Mouse (Mus musculus): Measurements from ENCODE around the gene Fgd6. TPM values are rescaled to one million over a fixed set of nuclear protein-coding genes. Genes with fewer than 3 reads are reported as not detected.
A peak's percentile ranks its signal among the peaks of the same experiment; 100 is the strongest.

Fgd6 gene
- polyA plus RNA-seq (2014; fragmentation: Nextera tagmentation; extraction: Ambion mirVana) = 5.3 and 6.4 TPM in 2 replicates

DNA sequence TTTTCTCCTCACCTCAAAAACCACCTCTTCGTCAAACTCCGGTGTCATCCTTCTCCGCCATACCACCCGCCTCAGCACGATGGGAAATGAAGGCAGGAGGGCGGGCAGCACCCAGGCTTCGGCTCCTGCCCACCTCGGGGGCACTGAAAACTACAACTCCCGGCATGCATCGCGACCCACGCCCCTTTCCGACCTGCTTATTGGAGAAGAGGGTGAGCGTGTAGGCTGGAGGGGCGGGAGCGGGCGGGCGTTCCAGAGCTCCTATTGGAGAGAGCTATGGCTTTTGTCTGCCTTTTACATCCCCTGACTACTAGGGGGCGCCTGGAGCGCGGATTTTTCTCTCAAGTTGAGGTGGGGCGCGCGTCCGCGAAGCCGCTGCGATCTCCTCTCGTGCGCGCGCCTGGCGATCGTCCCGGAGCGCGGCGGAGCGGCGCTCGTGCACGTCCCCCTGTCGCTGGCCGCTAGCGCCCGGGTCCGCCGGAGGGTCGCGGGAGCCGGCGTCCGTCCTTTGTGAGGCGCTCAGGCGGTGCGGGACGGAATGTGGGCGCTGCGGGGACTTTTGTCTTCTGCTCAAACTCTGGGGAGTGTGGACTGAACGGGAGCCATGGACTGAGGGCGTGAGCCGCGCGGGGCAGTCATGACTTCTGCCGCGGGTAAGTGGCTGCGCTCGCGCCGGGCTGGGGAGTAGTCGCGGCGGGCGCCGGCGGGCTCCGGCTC lies at the start of gene Fgd6, which contains the start of gene Vezt:
Gene Fgd6 (plus strand): TSS at position 344 of the 717 bp plus-strand sequence.
Gene Vezt (minus strand): TSS at position 160 of the 717 bp plus-strand sequence.
- DNase-seq (ENCODE audit: low spot score) = peak; percentile 99
- Histone ChIP-seq H3K27ac (ENCODE audit: low read depth, low read length) (peak within 1 kb of the TSS; percentile 56; the same call in 1 of the 2 replicates), H3K4me1 (ENCODE audit: control insufficient read depth, insufficient read depth, low read length) (peaks cover 13% of the 10 kb centered on the region), H3K4me3 (ENCODE audit: low read depth, low read length) (peak within 1 kb of the TSS; percentile 80), H3K36me3 (ENCODE audit: control insufficient read depth, insufficient read depth, low read length) (no peaks in the 10 kb centered on the region), H3K27me3 (ENCODE audit: control insufficient read depth, insufficient read depth, low read length) (no peaks in the 10 kb centered on the region), H3K9me3 (ENCODE audit: control insufficient read depth, low read length) (no peaks in the 10 kb centered on the region), H3K9ac (ENCODE audit: low read length) (peak within 1 kb of the TSS; percentile 83), H3K4me2 (ENCODE audit: low read depth) (peak within 1 kb of the TSS; percentile 62)
- under 1% methylated on average over 72 of the region's 77 CpGs for WGBS
- ATAC-seq (ENCODE audit: insufficient read depth, low FRiP score, low TSS enrichment) = peak; percentile 98

GRCm38 (mm10) chr10:93994136-93994535 lies 41.7 kb upstream of the Fgd6 start:
- DNase-seq (ENCODE audit: low spot score) = no peak
- ATAC-seq (ENCODE audit: insufficient read depth, low FRiP score, low TSS enrichment) = no peak
- peaks cover 10% of the 10 kb centered on the region for H3K36me3 ChIP-seq (ENCODE audit: control insufficient read depth, insufficient read depth, low read length)
- no peak overlapping the region for H3K4me3 ChIP-seq (ENCODE audit: low read depth, low read length)
- no peaks in the 10 kb centered on the region for H3K27me3 ChIP-seq (ENCODE audit: control insufficient read depth, insufficient read depth, low read length)
- no peak overlapping the region for H3K9ac ChIP-seq (ENCODE audit: low read length)
- WGBS = 94% methylated on average over 10 of the region's 10 CpGs
- no peaks in the 10 kb centered on the region for H3K9me3 ChIP-seq (ENCODE audit: control insufficient read depth, low read length)
- H3K4me1 ChIP-seq (ENCODE audit: control insufficient read depth, insufficient read depth, low read length) = no peaks in the 10 kb centered on the region
- no peak overlapping the region for H3K27ac ChIP-seq (ENCODE audit: low read depth, low read length)
- no peak overlapping the region for H3K4me2 ChIP-seq (ENCODE audit: low read depth)

DNA sequence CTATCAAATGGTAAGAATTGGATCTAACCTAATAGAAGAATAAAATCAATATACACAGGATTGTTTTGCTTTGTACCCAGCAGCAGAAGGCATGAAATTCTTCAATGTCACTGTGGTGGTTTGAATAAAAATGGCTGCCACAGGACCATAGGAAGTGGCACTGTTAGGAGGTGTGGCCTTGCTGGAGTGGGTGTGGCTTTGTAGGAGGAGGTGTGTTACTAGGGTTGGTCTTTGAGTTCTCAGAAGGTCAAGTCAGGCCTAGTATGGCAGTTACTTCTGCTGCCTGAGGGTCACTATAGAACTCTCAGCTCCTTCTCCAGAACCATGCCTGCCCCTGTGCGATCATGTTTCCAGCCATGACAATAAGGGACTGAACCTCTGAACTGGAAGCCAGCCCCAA lies 40.7 kb upstream of the Fgd6 start:
- Histone ChIP-seq H3K36me3 (ENCODE audit: control insufficient read depth, insufficient read depth, low read length) (peaks cover 8% of the 10 kb centered on the region), H3K9ac (ENCODE audit: low read length) (no peak overlapping the region), H3K27ac (ENCODE audit: low read depth, low read length) (no peak overlapping the region), H3K27me3 (ENCODE audit: control insufficient read depth, insufficient read depth, low read length) (no peaks in the 10 kb centered on the region), H3K4me2 (ENCODE audit: low read depth) (no peak overlapping the region), H3K9me3 (ENCODE audit: control insufficient read depth, low read length) (no peaks in the 10 kb centered on the region), H3K4me1 (ENCODE audit: control insufficient read depth, insufficient read depth, low read length) (no peaks in the 10 kb centered on the region), H3K4me3 (ENCODE audit: low read depth, low read length) (no peak overlapping the region)
- no peak for DNase-seq (ENCODE audit: low spot score)
- ATAC-seq (ENCODE audit: insufficient read depth, low FRiP score, low TSS enrichment) = no peak
- WGBS = 95% methylated on average over 1 of the region's 1 CpGs

DNA sequence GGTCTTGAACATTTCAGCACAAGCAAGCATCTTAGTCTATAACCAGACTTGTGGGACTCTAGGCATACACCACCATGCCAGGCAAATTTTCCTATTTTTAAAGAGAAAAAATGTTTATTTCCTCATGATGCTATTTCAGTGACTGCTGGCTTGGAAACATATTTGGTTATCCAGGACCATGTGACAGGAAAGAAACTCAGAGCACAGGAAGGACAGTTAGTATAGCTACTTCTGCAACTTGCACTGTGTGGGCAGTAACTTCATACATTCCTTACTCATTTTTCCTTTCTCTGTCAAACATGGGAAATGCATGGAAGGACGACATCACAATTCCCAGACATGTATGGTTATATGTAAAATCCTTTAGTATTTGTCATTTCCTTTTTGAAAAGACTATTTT lies 36.4 kb upstream of the Fgd6 start:
- H3K36me3 ChIP-seq (ENCODE audit: control insufficient read depth, insufficient read depth, low read length) = peaks cover 8% of the 10 kb centered on the region; the same call in 1 of the 2 replicates
- WGBS = 90% methylated on average over 1 of the region's 1 CpGs
- no peak overlapping the region for H3K9ac ChIP-seq (ENCODE audit: low read length)
- H3K27ac ChIP-seq (ENCODE audit: low read depth, low read length) = no peak overlapping the region
- H3K4me1 ChIP-seq (ENCODE audit: control insufficient read depth, insufficient read depth, low read length) = no peaks in the 10 kb centered on the region
- no peak overlapping the region for H3K4me2 ChIP-seq (ENCODE audit: low read depth)
- no peaks in the 10 kb centered on the region for H3K9me3 ChIP-seq (ENCODE audit: control insufficient read depth, low read length)
- ATAC-seq (ENCODE audit: insufficient read depth, low FRiP score, low TSS enrichment) (no peak), DNase-seq (ENCODE audit: low spot score) (no peak)
- H3K27me3 ChIP-seq (ENCODE audit: control insufficient read depth, insufficient read depth, low read length) = no peaks in the 10 kb centered on the region
- H3K4me3 ChIP-seq (ENCODE audit: low read depth, low read length) = no peak overlapping the region

DNA sequence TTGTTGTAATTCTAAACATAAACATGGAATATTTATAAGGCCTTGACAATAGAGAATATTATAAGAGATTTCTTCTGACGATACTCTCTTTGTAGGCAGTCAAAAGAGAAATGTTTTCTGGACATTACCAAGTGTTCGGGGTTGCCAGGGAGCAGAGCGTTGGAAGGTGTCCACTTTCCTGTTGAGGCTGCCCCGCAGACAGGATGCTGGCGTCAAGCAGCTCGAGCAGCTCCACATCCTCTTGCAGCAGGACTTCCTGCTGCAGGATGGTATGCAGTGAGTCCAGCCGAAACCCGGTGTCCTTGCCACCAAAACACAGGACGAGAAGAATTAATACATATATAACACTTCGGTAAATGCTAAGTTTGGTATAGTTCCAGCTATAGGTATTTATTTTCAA lies 35.6 kb upstream of the Fgd6 start:
- DNase-seq (ENCODE audit: low spot score) (no peak), ATAC-seq (ENCODE audit: insufficient read depth, low FRiP score, low TSS enrichment) (no peak)
- H3K36me3 ChIP-seq (ENCODE audit: control insufficient read depth, insufficient read depth, low read length) = peaks cover 8% of the 10 kb centered on the region; the same call in 1 of the 2 replicates
- H3K9me3 ChIP-seq (ENCODE audit: control insufficient read depth, low read length) = no peaks in the 10 kb centered on the region
- no peak overlapping the region for H3K9ac ChIP-seq (ENCODE audit: low read length)
- H3K4me3 ChIP-seq (ENCODE audit: low read depth, low read length) = no peak overlapping the region
- H3K4me1 ChIP-seq (ENCODE audit: control insufficient read depth, insufficient read depth, low read length) = no peaks in the 10 kb centered on the region
- H3K27me3 ChIP-seq (ENCODE audit: control insufficient read depth, insufficient read depth, low read length) = no peaks in the 10 kb centered on the region
- 95% methylated on average over 10 of the region's 10 CpGs for WGBS
- no peak overlapping the region for H3K27ac ChIP-seq (ENCODE audit: low read depth, low read length)
- no peak overlapping the region for H3K4me2 ChIP-seq (ENCODE audit: low read depth)

DNA sequence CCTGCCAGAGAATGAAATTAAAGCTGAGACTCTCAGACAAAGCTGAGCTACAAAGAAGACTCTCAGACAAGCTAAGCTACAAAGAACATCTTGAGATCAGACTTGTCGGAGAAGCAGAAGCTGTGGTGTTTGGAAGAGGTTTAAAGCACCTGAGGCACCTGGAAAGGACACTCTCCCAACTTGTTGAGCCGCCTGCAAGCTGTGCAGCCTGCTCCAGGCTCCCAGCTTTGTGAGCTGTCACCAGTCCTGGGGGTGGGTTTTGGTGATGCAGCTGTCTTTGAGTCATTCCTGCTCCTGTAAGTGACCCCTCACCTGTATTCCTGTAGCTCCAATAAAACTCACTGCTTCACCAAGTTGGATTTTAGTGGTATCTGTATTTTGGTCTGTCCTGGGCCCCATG lies 27.4 kb upstream of the Fgd6 start:
- Histone ChIP-seq H3K27me3 (ENCODE audit: control insufficient read depth, insufficient read depth, low read length) (no peaks in the 10 kb centered on the region), H3K27ac (ENCODE audit: low read depth, low read length) (no peak overlapping the region), H3K9ac (ENCODE audit: low read length) (no peak overlapping the region), H3K4me3 (ENCODE audit: low read depth, low read length) (no peak overlapping the region), H3K4me1 (ENCODE audit: control insufficient read depth, insufficient read depth, low read length) (no peaks in the 10 kb centered on the region), H3K36me3 (ENCODE audit: control insufficient read depth, insufficient read depth, low read length) (peaks cover 2% of the 10 kb centered on the region; the same call in 1 of the 2 replicates), H3K4me2 (ENCODE audit: low read depth) (no peak overlapping the region), H3K9me3 (ENCODE audit: control insufficient read depth, low read length) (no peaks in the 10 kb centered on the region)
- 93% methylated on average over 2 of the region's 2 CpGs for WGBS
- DNase-seq (ENCODE audit: low spot score) (no peak), ATAC-seq (ENCODE audit: insufficient read depth, low FRiP score, low TSS enrichment) (no peak)

GRCm38 (mm10) chr10:94009991-94010679 lies 25.7 kb upstream of the Fgd6 start:
- no peak for ATAC-seq (ENCODE audit: insufficient read depth, low FRiP score, low TSS enrichment)
- WGBS = 71% methylated on average over 3 of the region's 3 CpGs
- Histone ChIP-seq H3K9ac (ENCODE audit: low read length) (no peak overlapping the region), H3K27ac (ENCODE audit: low read depth, low read length) (no peak overlapping the region), H3K4me1 (ENCODE audit: control insufficient read depth, insufficient read depth, low read length) (no peaks in the 10 kb centered on the region), H3K4me3 (ENCODE audit: low read depth, low read length) (no peak overlapping the region), H3K36me3 (ENCODE audit: control insufficient read depth, insufficient read depth, low read length) (peaks cover 2% of the 10 kb centered on the region; the same call in 1 of the 2 replicates), H3K9me3 (ENCODE audit: control insufficient read depth, low read length) (no peaks in the 10 kb centered on the region), H3K4me2 (ENCODE audit: low read depth) (no peak overlapping the region), H3K27me3 (ENCODE audit: control insufficient read depth, insufficient read depth, low read length) (no peaks in the 10 kb centered on the region)
- DNase-seq (ENCODE audit: low spot score) = no peak

GRCm38 (mm10) chr10:94011024-94011423 lies 24.8 kb upstream of the Fgd6 start:
- H3K4me3 ChIP-seq (ENCODE audit: low read depth, low read length) = no peak overlapping the region
- H3K27ac ChIP-seq (ENCODE audit: low read depth, low read length) = no peak overlapping the region
- H3K4me2 ChIP-seq (ENCODE audit: low read depth) = no peak overlapping the region
- ATAC-seq (ENCODE audit: insufficient read depth, low FRiP score, low TSS enrichment) = no peak
- DNase-seq (ENCODE audit: low spot score) = no peak
- 39% methylated on average over 2 of the region's 2 CpGs for WGBS
- no peaks in the 10 kb centered on the region for H3K9me3 ChIP-seq (ENCODE audit: control insufficient read depth, low read length)
- H3K27me3 ChIP-seq (ENCODE audit: control insufficient read depth, insufficient read depth, low read length) = no peaks in the 10 kb centered on the region
- no peaks in the 10 kb centered on the region for H3K4me1 ChIP-seq (ENCODE audit: control insufficient read depth, insufficient read depth, low read length)
- no peak overlapping the region for H3K9ac ChIP-seq (ENCODE audit: low read length)
- H3K36me3 ChIP-seq (ENCODE audit: control insufficient read depth, insufficient read depth, low read length) = peaks cover 2% of the 10 kb centered on the region; the same call in 1 of the 2 replicates
